Mouse (Mus musculus) R1 (cell line): ENCODE results near the gene Drosha.
A peak's percentile ranks its signal among the peaks of the same experiment; 100 is the strongest.
"Not testable (repeated sequence)": the region's sequence is repeated elsewhere in the genome, so short reads cannot be mapped to it uniquely, and the experiment has no call there.

Experiments
- DNase-seq: peaks from one replicate; pipeline ENCODE4 v3.0.0-alpha.2; 2018; ENCODE audit warnings: low read depth, low spot score

The Drosha gene

GRCm38 (mm10) chr15:12824197-12824952 lies at the start of gene Drosha, which contains the start of gene 6030458C11Rik:
Gene Drosha (plus strand): TSS chr15:12824815.
Gene 6030458C11Rik (minus strand): TSS chr15:12824649.
- peak; percentile 100 for DNase-seq

GRCm38 (mm10) chr15:12781296-12781695 lies 43.3 kb upstream of the Drosha start:
- no peak for DNase-seq

DNA sequence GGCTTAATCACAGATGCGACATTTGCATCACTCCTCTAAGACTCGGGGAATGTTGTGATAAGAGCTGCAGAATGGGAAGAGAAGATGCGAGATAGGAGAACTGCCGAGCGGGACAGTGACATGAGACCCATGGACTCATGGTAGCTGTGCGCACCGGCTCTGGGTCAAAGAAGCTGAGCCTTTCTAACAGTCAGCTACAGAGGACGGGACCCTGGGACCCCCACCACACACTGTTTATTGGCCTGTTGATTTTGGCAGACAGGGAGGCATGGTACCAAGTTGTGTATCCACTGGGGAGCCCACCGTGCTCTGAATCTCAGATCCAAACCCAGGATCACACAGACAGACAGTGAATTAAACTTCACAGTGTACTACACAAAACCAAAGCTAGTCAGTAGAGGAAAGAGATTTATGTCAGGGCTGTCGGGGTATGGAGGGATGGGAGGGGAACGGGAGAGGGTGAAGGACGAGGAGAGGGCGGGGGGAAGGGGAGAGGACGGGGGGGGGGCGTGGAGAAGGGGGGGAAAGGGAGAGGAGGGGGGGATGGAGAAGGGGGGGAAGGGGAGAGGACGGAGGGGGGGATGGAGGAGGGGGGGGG lies 42.8 kb upstream of the Drosha start:
- DNase-seq: no peak

GRCm38 (mm10) chr15:12788536-12788935 lies 36.1 kb upstream of the Drosha start:
- DNase-seq: peak; percentile 43

- DNase-seq: peak; percentile 37
Measured at GRCm38 (mm10) chr15:12789406-12789867, 35.2 kb upstream of the Drosha start.

GRCm38 (mm10) chr15:12794311-12794710 lies 30.3 kb upstream of the Drosha start:
- no peak for DNase-seq

GRCm38 (mm10) chr15:12795457-12795894 lies 29.1 kb upstream of the Drosha start:
- DNase-seq: peak; percentile 85

DNA sequence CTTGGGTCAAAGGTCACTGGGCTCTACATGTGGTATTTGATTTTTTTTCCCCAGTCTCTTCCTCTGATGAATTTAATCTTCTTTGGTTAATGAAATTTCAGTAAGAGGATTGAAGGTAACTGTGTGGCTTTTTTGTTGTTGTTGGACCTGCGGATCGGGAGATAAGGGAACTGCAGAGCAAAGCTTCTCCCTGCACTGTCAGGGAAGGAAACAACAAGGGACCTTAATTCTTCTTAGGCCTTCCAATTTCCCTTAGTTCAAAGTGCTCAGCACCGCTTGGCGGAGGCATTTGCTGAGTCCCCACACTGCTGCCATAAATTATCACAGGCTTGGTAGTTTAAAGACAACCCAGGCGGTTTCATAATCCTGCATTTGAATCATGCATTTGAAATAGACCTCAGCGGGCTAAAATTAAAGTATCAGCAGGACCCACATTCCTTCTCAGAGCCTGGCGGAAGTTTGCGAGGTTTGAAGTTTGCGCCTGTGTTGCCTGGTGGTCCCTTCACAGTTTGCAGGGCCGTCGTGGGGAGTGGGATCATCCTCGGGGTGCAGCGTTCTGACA lies 28.6 kb upstream of the Drosha start:
- no peak for DNase-seq

- DNase-seq: no peak
Measured at GRCm38 (mm10) chr15:12798043-12798442, 26.6 kb upstream of the Drosha start.

- DNase-seq: no peak
Measured at GRCm38 (mm10) chr15:12800405-12801141, 24.0 kb upstream of the Drosha start.

DNA sequence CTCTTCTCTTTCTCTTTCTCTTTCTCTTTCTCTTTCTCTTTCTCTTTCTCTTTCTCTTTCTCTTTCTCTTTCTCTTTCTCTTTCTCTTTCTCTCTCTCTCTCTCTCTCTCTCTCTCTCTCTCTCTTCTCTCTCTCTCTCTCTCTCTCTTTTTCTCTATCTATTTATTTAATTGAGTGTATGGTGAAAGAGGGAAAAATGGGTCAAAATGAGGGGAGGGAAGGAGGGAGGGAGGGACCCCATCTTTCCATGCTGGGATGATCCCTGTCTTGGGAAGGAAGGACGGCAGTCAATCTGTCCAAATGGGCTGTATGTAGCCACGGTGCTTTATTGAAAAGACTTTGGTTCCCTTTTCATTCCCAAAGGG lies 23.5 kb upstream of the Drosha start:
- DNase-seq: not testable (repeated sequence)

- no peak for DNase-seq
Measured at GRCm38 (mm10) chr15:12805071-12805470, 19.5 kb upstream of the Drosha start.

DNA sequence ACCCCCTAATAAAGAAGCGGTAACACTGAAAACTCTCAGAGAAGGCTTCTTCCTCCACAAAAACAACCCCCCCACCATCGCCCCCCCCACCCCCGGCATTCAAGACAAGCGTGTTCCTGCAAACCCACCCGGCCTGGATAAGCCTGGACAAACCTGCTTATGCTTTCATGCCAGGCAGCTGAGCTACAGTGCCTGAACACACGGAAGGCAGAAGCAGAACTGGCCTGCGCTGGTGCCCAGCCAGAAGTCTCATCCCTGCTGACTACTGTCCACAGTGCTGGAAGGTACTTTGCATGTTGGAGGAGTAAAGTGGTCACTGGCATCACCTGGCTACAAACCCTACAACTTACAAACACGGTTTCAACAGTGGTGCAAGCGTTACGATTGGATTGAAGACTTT lies 17.5 kb upstream of the Drosha start:
- DNase-seq: no peak

DNA sequence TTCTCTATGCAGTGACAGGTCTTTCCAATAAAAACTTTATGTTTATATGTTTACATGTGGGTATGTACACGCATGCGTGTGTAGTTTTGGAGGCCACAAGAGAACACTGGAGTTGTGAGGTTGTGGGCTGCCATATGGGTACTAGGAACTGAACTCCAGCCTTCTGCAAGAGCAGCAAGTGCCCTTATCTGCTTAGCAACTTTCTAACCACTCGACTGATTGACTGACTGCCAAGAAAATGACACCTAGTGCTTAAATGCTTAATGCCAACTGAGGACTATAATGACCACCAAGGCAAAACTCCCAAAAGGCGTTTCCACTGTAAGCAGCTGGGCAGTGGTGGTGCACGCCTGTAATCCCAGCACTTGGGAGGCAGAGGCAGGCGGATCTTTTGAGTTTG lies 15.3 kb upstream of the Drosha start:
- no peak for DNase-seq

- DNase-seq: peak; percentile 59
Measured at GRCm38 (mm10) chr15:12812646-12813045, 12.0 kb upstream of the Drosha start.

DNA sequence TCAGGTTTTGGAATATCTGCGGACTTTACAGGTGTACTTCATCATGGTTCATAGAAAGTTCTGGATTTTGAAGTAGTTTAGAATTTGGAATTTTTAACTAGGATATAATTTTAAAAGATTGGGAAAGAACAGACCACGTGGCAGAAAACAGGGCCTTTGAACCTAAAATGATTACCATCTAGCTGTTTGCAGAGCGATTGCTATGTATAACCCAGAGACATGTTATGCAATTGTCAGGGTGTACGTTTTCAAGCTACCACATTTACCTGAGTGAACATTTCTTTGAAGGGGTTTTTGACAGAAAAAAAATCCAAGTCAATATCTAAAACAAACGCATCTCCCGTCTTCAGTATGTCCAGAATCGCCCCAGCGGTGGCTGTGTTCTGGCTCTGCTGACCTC lies 7.0 kb upstream of the Drosha start:
- no peak for DNase-seq

- DNase-seq: peak; percentile 50
Measured at GRCm38 (mm10) chr15:12822416-12823395, 1.9 kb upstream of the Drosha start.

- DNase-seq: no peak
Measured at GRCm38 (mm10) chr15:12823455-12824119, 1.0 kb upstream of the Drosha start.

- peak; percentile 74 for DNase-seq
Measured at GRCm38 (mm10) chr15:12824965-12825364, 350 bp downstream of the Drosha start.

GRCm38 (mm10) chr15:12825408-12825807 lies 793 bp downstream of the Drosha start:
- DNase-seq: no peak
